Mouse (Mus musculus) G1E (cell line): ENCODE measurements around the gene Zc3hav1.
"Not testable (repeated sequence)": the region's sequence is repeated elsewhere in the genome, so short reads cannot be mapped to it uniquely, and the experiment has no call there.

Source experiments
- CTCF ChIP-seq: IDR thresholded peaks from 2 replicates; pipeline ENCODE4 v1.5.1; 2012; ENCODE audit warnings: low read depth, low read length, inconsistent platforms, mixed read lengths
- GATA1 ChIP-seq: IDR thresholded peaks from 2 replicates; pipeline ENCODE4 v1.6.1; 2012; ENCODE audit warnings: borderline replicate concordance, low read length, inconsistent platforms, mixed read lengths
- POLR2AphosphoS5 ChIP-seq: IDR thresholded peaks from 2 replicates; pipeline ENCODE4 v1.6.1; 2012; ENCODE audit warnings: low read depth, low read length, inconsistent platforms; ENCODE audit not compliant: insufficient replicate concordance
- TAL1 ChIP-seq: conservative IDR thresholded peaks from 2 replicates; pipeline ENCODE4 v1.6.1; 2012; ENCODE audit warnings: low read depth, low read length, inconsistent platforms, mixed read lengths

GRCm38 (mm10) chr6:38356661-38357433 lies 2.4 kb upstream of the Zc3hav1 start:
- TF ChIP-seq CTCF, GATA1, TAL1, POLR2AphosphoS5: not testable (repeated sequence)
